Mouse (Mus musculus): ENCODE measurements around the gene Cd164. TPM values are rescaled to one million over a fixed set of nuclear protein-coding genes. Genes with fewer than 3 reads are reported as not detected.

Gene Cd164
- total RNA-seq, 2 experiments from 2014 or later: 140 to 155 TPM

GRCm38 (mm10) chr10:41544481-41545190 lies 25.4 kb downstream of the Cd164 start:
- intact Hi-C loops (cut with DNase I): no loop called here
- no peak for DNase-seq

- no peak for DNase-seq
- intact Hi-C loops (cut with DNase I): no loop called here
Observed at GRCm38 (mm10) chr10:41545224-41545755, 26.1 kb downstream of the Cd164 start.

GRCm38 (mm10) chr10:41546396-41547165 lies 27.4 kb downstream of the Cd164 start:
- peak; percentile 6 to 13 for DNase-seq
- intact Hi-C loops (cut with DNase I): no loop called here

- intact Hi-C loops (cut with DNase I): no loop called here
- peak; percentile 14 to 18 for DNase-seq
Observed at GRCm38 (mm10) chr10:41550711-41551110, 31.5 kb downstream of the Cd164 start.

GRCm38 (mm10) chr10:41552319-41552718 lies 33.1 kb downstream of the Cd164 start:
- intact Hi-C loops (cut with DNase I): no loop called here
- no peak for DNase-seq

- DNase-seq: peak; percentile 44 to 55
- intact Hi-C loops (cut with DNase I): no loop called here
Observed at GRCm38 (mm10) chr10:41552847-41553589, 33.8 kb downstream of the Cd164 start.

- intact Hi-C loops (cut with DNase I): no loop called here
- no peak for DNase-seq
Observed at GRCm38 (mm10) chr10:41553711-41554110, 34.5 kb downstream of the Cd164 start.

- intact Hi-C loops (cut with DNase I): no loop called here
- no peak for DNase-seq
Observed at GRCm38 (mm10) chr10:41555081-41555480, 35.9 kb downstream of the Cd164 start.

- intact Hi-C loops (cut with DNase I): no loop called here
- DNase-seq: no peak
Observed at GRCm38 (mm10) chr10:41558401-41558800, 39.2 kb downstream of the Cd164 start.

- no peak for DNase-seq
- intact Hi-C loops (cut with DNase I): no loop called here
Observed at GRCm38 (mm10) chr10:41561701-41562395, 42.6 kb downstream of the Cd164 start.

GRCm38 (mm10) chr10:41565141-41565540 lies 45.9 kb downstream of the Cd164 start:
- intact Hi-C loops (cut with DNase I): no loop called here
- peak; percentile 54 to 69 for DNase-seq

GRCm38 (mm10) chr10:41568306-41568705 lies 49.1 kb downstream of the Cd164 start:
- DNase-seq: no peak
- intact Hi-C loops (cut with DNase I): no loop called here

GRCm38 (mm10) chr10:41571065-41571464 lies 51.9 kb downstream of the Cd164 start:
- intact Hi-C loops (cut with DNase I): no loop called here
- DNase-seq: no peak

GRCm38 (mm10) chr10:41572274-41572673 lies 53.1 kb downstream of the Cd164 start:
- no peak for DNase-seq
- intact Hi-C loops (cut with DNase I): no loop called here

GRCm38 (mm10) chr10:41573190-41573589 lies 54.0 kb downstream of the Cd164 start:
- DNase-seq: peak; percentile 21 to 42
- intact Hi-C loops (cut with DNase I): no loop called here

- no peak for DNase-seq
- intact Hi-C loops (cut with DNase I): no loop called here
Observed at GRCm38 (mm10) chr10:41575451-41576327, 56.5 kb downstream of the Cd164 start.

GRCm38 (mm10) chr10:41576328-41576833 lies 57.2 kb downstream of the Cd164 start:
- intact Hi-C loops (cut with DNase I): no loop called here
- DNase-seq: no peak

- intact Hi-C loops (cut with DNase I): no loop called here
- no peak for DNase-seq
Observed at GRCm38 (mm10) chr10:41578541-41578940, 59.3 kb downstream of the Cd164 start.

- intact Hi-C loops (cut with DNase I): no loop called here
- no peak for DNase-seq
Observed at GRCm38 (mm10) chr10:41580441-41580840, 61.2 kb downstream of the Cd164 start.
